Mouse (Mus musculus) midbrain, postnatal 0 days (tissue): ENCODE measurements around the gene Arg2. TPM values are rescaled to one million over a fixed set of nuclear protein-coding genes. Genes with fewer than 3 reads are reported as not detected.
"Not testable (repeated sequence)": the region's sequence is repeated elsewhere in the genome, so short reads cannot be mapped to it uniquely, and the experiment has no call there.

ENCODE experiments used
- ATAC-seq: fragments of 200-750 bp; cut with Nextera tagmentation; 2 replicates; pipeline ENCODE4 v1.8.0; 2017; ENCODE audit warnings: moderate number of reproducible peaks, mild to moderate bottlenecking, moderate TSS enrichment, moderate library complexity; ENCODE audit not compliant: low FRiP score
- DNase-seq: peaks from one replicate; pipeline ENCODE4 v3.0.0-alpha.2; 2015; ENCODE audit warnings: low spot score
- H3K27ac ChIP-seq: fragments of 300-500 bp; sonication (generic); 2 replicates; pipeline ENCODE4 v1.5.1; 2014; ENCODE audit warnings: low read depth, mild to moderate bottlenecking, low read length, mixed read lengths
- H3K27me3 ChIP-seq: fragments of 300-500 bp; sonication (generic); 2 replicates; pipeline ENCODE4 v1.6.1; 2014; ENCODE audit warnings: low read length, control low read depth, mixed read lengths; ENCODE audit not compliant: insufficient read depth
- H3K36me3 ChIP-seq: fragments of 300-500 bp; sonication (generic); 2 replicates; pipeline ENCODE4 v1.6.1; 2014; ENCODE audit warnings: low read length, control low read depth, mixed read lengths; ENCODE audit not compliant: insufficient read depth
- H3K4me1 ChIP-seq: fragments of 300-500 bp; sonication (generic); 2 replicates; pipeline ENCODE4 v1.6.1; 2014; ENCODE audit warnings: mild to moderate bottlenecking, control low read depth, antibody characterized with exemption, low read length, mixed read lengths; ENCODE audit not compliant: insufficient read depth
- H3K4me2 ChIP-seq: fragments of 300-500 bp; sonication (generic); 2 replicates; pipeline ENCODE4 v1.6.1; 2014; ENCODE audit warnings: low read depth, mild to moderate bottlenecking, low read length, mixed read lengths; ENCODE audit not compliant: poor library complexity, severe bottlenecking
- H3K4me3 ChIP-seq: fragments of 300-500 bp; sonication (generic); 2 replicates; pipeline ENCODE4 v1.5.1; 2014; ENCODE audit warnings: low read depth, mild to moderate bottlenecking, low read length, moderate library complexity
- H3K9ac ChIP-seq: fragments of 300-500 bp; sonication (generic); replicated peaks from 2 replicates; pipeline ENCODE4 v1.6.1; 2014; ENCODE audit warnings: mild to moderate bottlenecking, low read length, moderate library complexity, mixed read lengths; ENCODE audit not compliant: poor library complexity, severe bottlenecking
- H3K9me3 ChIP-seq: fragments of 300-500 bp; sonication (generic); 2 replicates; pipeline ENCODE4 v1.6.1; 2016; ENCODE audit warnings: low read length, control low read depth
- CTCF ChIP-seq: IDR thresholded peaks from 2 replicates; pipeline ENCODE4 v1.5.1; 2016; ENCODE audit warnings: antibody characterized with exemption, mild to moderate bottlenecking
- WGBS: fragments of 180-500 bp; shearing (Covaris S2); extraction: QIAGEN DNeasy Blood & Tissue Kit; methylation state at CpG from one replicate; pipeline ENCODE4 v1.1.7; 2014; 5-methylcytosine and 5-hydroxymethylcytosine counted together
- polyA plus RNA-seq: library from polyadenylated mRNA; unstranded; fragments of >200 nt; fragmentation: Nextera tagmentation; extraction: Ambion mirVana; gene quantifications from 2 replicates; pipeline ENCODE4 v1.2.1, GENCODE M21; 2015
- total RNA-seq: library from RNA; depleted of rRNA; stranded (reverse); fragments of >200 nt; gene quantifications from 2 replicates; pipeline ENCODE4 v1.2.3, GENCODE M21; 2014

Arg2 gene
- total and polyA plus RNA-seq, 2 experiments from 2014 or later: 16.5 to 22.5 TPM

GRCm38 (mm10) chr12:79172019-79172941, 41.7 kb downstream of the Arg2 start, which contains the start of gene Vti1b:
Gene Vti1b (minus strand): TSS chr12:79172667.
- under 1% methylated on average over 73 of the region's 73 CpGs for WGBS
- TF ChIP-seq CTCF: peak; percentile 75
- DNase-seq: peak; percentile 90

GRCm38 (mm10) chr12:79173721-79174120, 43.1 kb downstream of the Arg2 start:
- no peak for TF ChIP-seq CTCF
- no peak for DNase-seq

More at GRCm38 (mm10) chr12:79172019-79172941, 41.7 kb downstream of the Arg2 start, which contains the start of gene Vti1b:
- ATAC-seq: peak; percentile 97
- Histone ChIP-seq H3K27me3 (no peaks in the 10 kb centered on the region), H3K36me3 (peaks cover 12% of the 10 kb centered on the region), H3K27ac (peak within 1 kb of the TSS; percentile 94), H3K4me1 (peaks cover 5% of the 10 kb centered on the region; the same call in 1 of the 2 replicates), H3K4me3 (peak within 1 kb of the TSS; percentile 97), H3K9ac (peak within 1 kb of the TSS; percentile 86), H3K4me2 (peak within 1 kb of the TSS; percentile 61), H3K9me3 (no peaks in the 10 kb centered on the region)

GRCm38 (mm10) chr12:79175998-79176397, 45.4 kb downstream of the Arg2 start:
- H3K9me3 ChIP-seq: no peaks in the 10 kb centered on the region
- WGBS: 90% methylated on average over 5 of the region's 5 CpGs

More at GRCm38 (mm10) chr12:79173721-79174120, 43.1 kb downstream of the Arg2 start:
- ATAC-seq: no peak
- Histone ChIP-seq H3K4me1 (peaks cover 5% of the 10 kb centered on the region; the same call in 1 of the 2 replicates), H3K27me3 (no peaks in the 10 kb centered on the region), H3K27ac (no peak overlapping the region), H3K36me3 (peaks cover 18% of the 10 kb centered on the region), H3K9ac (no peak overlapping the region), H3K4me2 (no peak overlapping the region), H3K4me3 (no peak overlapping the region), H3K9me3 (no peaks in the 10 kb centered on the region)
- WGBS: 87% methylated on average over 5 of the region's 5 CpGs

GRCm38 (mm10) chr12:79185160-79185559, 54.6 kb downstream of the Arg2 start:
- not testable (repeated sequence) for H3K9me3 ChIP-seq, H3K9ac ChIP-seq, H3K4me3 ChIP-seq, H3K27ac ChIP-seq, H3K27me3 ChIP-seq, H3K4me1 ChIP-seq, DNase-seq, ATAC-seq, H3K4me2 ChIP-seq
- H3K36me3 ChIP-seq: peaks cover 49% of the 10 kb centered on the region
- 85% methylated on average over 5 of the region's 6 CpGs for WGBS

More at GRCm38 (mm10) chr12:79175998-79176397, 45.4 kb downstream of the Arg2 start:
- TF ChIP-seq CTCF: no peak
- peaks cover 5% of the 10 kb centered on the region; the same call in 1 of the 2 replicates for H3K4me1 ChIP-seq
- H3K27ac ChIP-seq: no peak overlapping the region
- no peak for ATAC-seq
- no peak overlapping the region for H3K4me2 ChIP-seq
- DNase-seq: no peak
- H3K27me3 ChIP-seq: no peaks in the 10 kb centered on the region
- H3K9ac ChIP-seq: no peak overlapping the region
- H3K4me3 ChIP-seq: no peak overlapping the region
- peaks cover 27% of the 10 kb centered on the region for H3K36me3 ChIP-seq

GRCm38 (mm10) chr12:79190931-79191673, 60.5 kb downstream of the Arg2 start:
- no peaks in the 10 kb centered on the region for H3K9me3 ChIP-seq
- H3K4me2 ChIP-seq: peak overlapping the region; percentile 64
- H3K4me1 ChIP-seq: peaks cover 7% of the 10 kb centered on the region
- H3K27ac ChIP-seq: peak overlapping the region; percentile 72
- ATAC-seq: peak; percentile 95
- peak; percentile 93 for DNase-seq
- H3K4me3 ChIP-seq: peak overlapping the region; percentile 58
- no peaks in the 10 kb centered on the region for H3K27me3 ChIP-seq
- under 1% methylated on average over 18 of the region's 18 CpGs for WGBS
- peak overlapping the region; percentile 56 for H3K9ac ChIP-seq
- peaks cover 14% of the 10 kb centered on the region; the same call in 1 of the 2 replicates for H3K36me3 ChIP-seq
- peak; percentile 59 for TF ChIP-seq CTCF
